Mouse (Mus musculus) hindbrain, postnatal 0 days (tissue): ENCODE measurements around the gene Ppm1g. TPM values are rescaled to one million over a fixed set of nuclear protein-coding genes. Genes with fewer than 3 reads are reported as not detected.
A peak's percentile ranks its signal among the peaks of the same experiment; 100 is the strongest.

Source experiments
- ATAC-seq: fragments of 200-750 bp; cut with Nextera tagmentation; 2 replicates; pipeline ENCODE4 v1.8.0; 2017; ENCODE audit warnings: mild to moderate bottlenecking, moderate TSS enrichment, moderate library complexity
- DNase-seq: peaks from one replicate; pipeline ENCODE4 v3.0.0-alpha.2; 2015; ENCODE audit warnings: low spot score
- H3K27ac ChIP-seq: fragments of 300-500 bp; sonication (generic); 2 replicates; pipeline ENCODE4 v1.5.1; 2014; ENCODE audit warnings: mild to moderate bottlenecking
- H3K27me3 ChIP-seq: fragments of 300-500 bp; sonication (generic); 2 replicates; pipeline ENCODE4 v1.6.1; 2014; ENCODE audit warnings: low read length, mixed read lengths; ENCODE audit not compliant: insufficient read depth
- H3K36me3 ChIP-seq: fragments of 300-500 bp; sonication (generic); 2 replicates; pipeline ENCODE4 v1.6.1; 2014; ENCODE audit warnings: low read length, mixed read lengths; ENCODE audit not compliant: insufficient read depth
- H3K4me1 ChIP-seq: fragments of 300-500 bp; sonication (generic); 2 replicates; pipeline ENCODE4 v1.6.1; 2014; ENCODE audit warnings: antibody characterized with exemption, low read length, mixed read lengths; ENCODE audit not compliant: insufficient read depth
- H3K4me2 ChIP-seq: fragments of 300-500 bp; sonication (generic); 2 replicates; pipeline ENCODE4 v1.6.1; 2014; ENCODE audit warnings: low read depth, mild to moderate bottlenecking, low read length, moderate library complexity, mixed read lengths
- H3K4me3 ChIP-seq: fragments of 300-500 bp; sonication (generic); 2 replicates; pipeline ENCODE4 v1.5.1; 2014; ENCODE audit warnings: low read length
- H3K9ac ChIP-seq: fragments of 300-500 bp; sonication (generic); replicated peaks from 2 replicates; pipeline ENCODE4 v1.6.1; 2014; ENCODE audit warnings: mild to moderate bottlenecking, low read length, moderate library complexity, mixed read lengths
- H3K9me3 ChIP-seq: fragments of 300-500 bp; sonication (generic); 2 replicates; pipeline ENCODE4 v1.6.1; 2016; ENCODE audit warnings: low read length, mixed read lengths
- CTCF ChIP-seq: IDR thresholded peaks from 2 replicates; pipeline ENCODE4 v1.5.1; 2016; ENCODE audit warnings: antibody characterized with exemption, control low read depth, low read depth
- WGBS: fragments of 180-500 bp; shearing (Covaris S2); extraction: QIAGEN DNeasy Blood & Tissue Kit; methylation state at CpG from one replicate; pipeline ENCODE4 v1.1.7; 2014; 5-methylcytosine and 5-hydroxymethylcytosine counted together
- polyA plus RNA-seq: library from polyadenylated mRNA; unstranded; fragments of >200 nt; fragmentation: Nextera tagmentation; extraction: Ambion mirVana; gene quantifications from 2 replicates; pipeline ENCODE4 v1.2.1, GENCODE M21; 2015
- total RNA-seq: library from RNA; depleted of rRNA; stranded (reverse); fragments of >200 nt; gene quantifications from 2 replicates; pipeline ENCODE4 v1.2.3, GENCODE M21; 2014

Ppm1g gene
- total and polyA plus RNA-seq, 2 experiments from 2014 or later, result 67.4 to 157 TPM

DNA sequence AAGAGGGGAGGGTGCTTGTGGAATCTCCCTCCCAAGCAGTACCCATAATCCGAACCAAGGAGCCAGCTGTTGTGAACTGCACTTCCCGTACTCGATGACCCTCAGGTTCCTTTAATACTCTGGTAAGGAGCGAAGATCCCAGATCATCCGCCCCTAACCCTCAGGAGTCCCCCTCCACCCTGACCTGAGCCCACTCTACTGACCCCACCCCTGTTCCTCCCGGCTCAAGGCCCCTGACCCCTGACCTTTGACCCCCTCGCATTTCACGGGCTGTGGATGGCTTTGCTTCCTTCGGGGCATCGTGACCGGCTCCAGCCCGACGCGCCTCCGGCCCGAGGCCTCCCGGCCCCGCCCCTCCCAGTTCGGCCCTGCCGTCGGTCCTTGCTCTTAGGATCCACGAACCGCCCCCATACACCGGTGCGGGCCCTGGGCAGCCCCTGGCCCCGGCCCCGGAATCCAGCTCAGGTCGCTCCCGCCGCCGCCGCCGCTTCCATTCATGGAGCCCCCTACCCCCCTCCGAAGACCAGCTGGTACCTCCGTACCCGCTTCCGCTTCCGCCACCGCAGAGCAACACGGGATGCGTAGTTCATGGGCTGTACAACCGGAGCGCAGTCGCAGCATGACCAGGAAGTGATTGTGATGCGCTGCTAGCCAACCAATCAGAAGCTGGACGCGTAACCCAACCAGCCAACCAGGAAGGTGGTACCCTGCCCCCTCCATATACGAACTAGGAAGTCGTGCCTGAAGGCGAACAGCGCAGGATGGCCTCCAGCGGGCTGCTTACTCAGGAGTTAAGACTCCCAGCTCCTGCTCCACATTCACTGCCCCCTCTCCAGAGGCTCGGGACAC lies 18.5 kb downstream of the Ppm1g start, which contains the start of gene Zfp513:
TSS of gene Zfp513 (minus strand) at position 562 of the 849 bp plus-strand sequence.
- H3K9me3 ChIP-seq, result peaks cover 5% of the 10 kb centered on the region; the same call in 1 of the 2 replicates
- ATAC-seq (peak; percentile 98), DNase-seq (peak; percentile 99)
- WGBS, result under 1% methylated on average over 49 of the region's 53 CpGs
- TF ChIP-seq CTCF, result peak; percentile 18; the same call in 1 of the 2 replicates
- peak within 1 kb of the TSS; percentile 82 for H3K27ac ChIP-seq
- no peaks in the 10 kb centered on the region for H3K27me3 ChIP-seq
- H3K4me1 ChIP-seq, result peaks cover 5% of the 10 kb centered on the region; the same call in 1 of the 2 replicates
- peaks cover 65% of the 10 kb centered on the region for H3K36me3 ChIP-seq
- peak within 1 kb of the TSS; percentile 83 for H3K9ac ChIP-seq
- H3K4me2 ChIP-seq, result peak within 1 kb of the TSS; percentile 87
- H3K4me3 ChIP-seq, result peak within 1 kb of the TSS; percentile 68

DNA sequence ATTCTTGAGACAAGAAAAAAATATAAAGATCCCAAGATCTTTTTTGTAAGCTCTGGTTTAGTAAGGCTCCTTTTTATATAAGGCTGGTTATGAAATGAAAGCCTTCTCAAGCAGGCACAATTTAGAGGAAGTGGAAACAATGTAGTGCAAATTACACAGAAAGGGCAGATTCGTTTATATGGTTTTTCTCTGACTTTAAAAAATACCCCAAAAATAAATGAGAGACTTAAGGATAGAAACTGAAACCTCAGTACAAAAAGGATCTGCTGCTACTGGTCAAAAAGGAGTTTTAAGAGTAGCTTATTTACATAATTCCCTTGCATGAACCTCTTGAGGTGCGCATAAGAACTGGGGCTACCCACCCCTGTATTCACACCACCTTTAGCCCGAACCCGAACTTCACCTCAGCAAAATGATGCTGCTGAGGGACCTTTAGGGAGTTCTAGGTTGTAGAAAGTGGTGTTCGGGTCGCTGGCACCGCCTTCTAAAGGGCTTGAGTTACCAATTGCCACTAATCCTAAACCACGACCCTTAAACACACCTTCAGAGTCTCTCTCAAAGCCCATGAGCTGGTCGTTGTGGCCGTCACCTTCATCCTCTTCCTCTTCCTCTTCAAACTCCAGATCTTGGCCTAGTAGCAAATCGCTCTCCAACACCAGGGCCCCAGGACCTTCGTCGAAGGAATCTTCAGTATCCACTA lies 19.3 kb downstream of the Ppm1g start:
- H3K4me1 ChIP-seq, result peaks cover 5% of the 10 kb centered on the region; the same call in 1 of the 2 replicates
- ATAC-seq (no peak), DNase-seq (no peak)
- H3K4me2 ChIP-seq, result peak overlapping the region; percentile 87
- peaks cover 69% of the 10 kb centered on the region for H3K36me3 ChIP-seq
- no peak for TF ChIP-seq CTCF
- no peaks in the 10 kb centered on the region for H3K27me3 ChIP-seq
- peaks cover 5% of the 10 kb centered on the region; the same call in 1 of the 2 replicates for H3K9me3 ChIP-seq
- H3K9ac ChIP-seq, result peak overlapping the region; percentile 83
- peak overlapping the region; percentile 82 for H3K27ac ChIP-seq
- H3K4me3 ChIP-seq, result peak overlapping the region; percentile 68
- 17% methylated on average over 13 of the region's 13 CpGs for WGBS

DNA sequence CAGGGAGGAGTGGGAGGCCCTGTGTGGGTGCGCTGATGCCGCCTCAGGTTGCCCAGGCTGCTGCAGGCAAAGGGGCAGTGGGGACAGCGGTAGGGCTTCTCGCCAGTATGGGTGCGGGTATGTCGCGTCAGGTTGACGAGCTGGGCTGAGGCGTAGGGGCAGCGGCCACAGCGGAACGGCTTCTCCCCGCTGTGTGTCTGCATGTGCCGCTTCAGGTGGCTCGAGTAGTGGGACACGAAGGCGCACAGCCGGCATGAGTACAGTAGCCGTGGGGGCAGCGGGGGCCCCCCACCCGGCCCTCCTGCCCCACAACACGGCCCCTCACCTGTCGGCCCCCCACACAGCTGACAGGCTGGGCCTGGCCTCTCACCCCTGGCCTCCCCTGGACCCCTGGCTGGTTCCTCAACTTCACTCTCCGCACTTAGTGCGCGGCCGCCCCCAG lies 20.1 kb downstream of the Ppm1g start:
- DNase-seq (no peak), ATAC-seq (no peak)
- Histone ChIP-seq H3K27ac (no peak overlapping the region), H3K27me3 (no peaks in the 10 kb centered on the region), H3K4me2 (no peak overlapping the region), H3K4me3 (no peak overlapping the region), H3K36me3 (peaks cover 69% of the 10 kb centered on the region), H3K9ac (no peak overlapping the region), H3K9me3 (peaks cover 5% of the 10 kb centered on the region; the same call in 1 of the 2 replicates), H3K4me1 (peaks cover 5% of the 10 kb centered on the region; the same call in 1 of the 2 replicates)
- TF ChIP-seq CTCF, result no peak
- 89% methylated on average over 27 of the region's 27 CpGs for WGBS

DNA sequence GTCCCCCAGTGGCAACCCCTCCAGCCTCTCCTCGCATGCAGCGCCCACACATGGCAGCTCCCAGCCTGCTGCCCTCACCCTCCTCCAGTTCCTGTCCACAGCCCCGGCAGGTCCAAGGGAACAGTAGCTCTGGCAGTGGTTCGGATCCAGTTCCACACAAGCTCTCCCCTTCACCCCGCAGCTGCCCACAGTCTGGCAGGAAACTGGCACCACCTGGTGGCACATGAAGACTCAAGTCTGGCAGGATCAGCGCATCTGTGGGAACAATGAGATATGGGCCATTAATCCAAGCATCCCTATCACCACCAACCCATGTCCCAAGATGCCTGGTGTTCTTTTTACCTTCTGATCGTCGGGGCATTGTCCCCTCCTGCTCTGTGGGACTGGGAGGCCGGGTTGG lies 20.6 kb downstream of the Ppm1g start:
- Histone ChIP-seq H3K9me3 (peaks cover 5% of the 10 kb centered on the region; the same call in 1 of the 2 replicates), H3K27ac (no peak overlapping the region), H3K27me3 (no peaks in the 10 kb centered on the region), H3K36me3 (peaks cover 68% of the 10 kb centered on the region), H3K4me1 (peaks cover 5% of the 10 kb centered on the region; the same call in 1 of the 2 replicates), H3K9ac (no peak overlapping the region), H3K4me3 (no peak overlapping the region), H3K4me2 (no peak overlapping the region)
- DNase-seq (peak; percentile 31), ATAC-seq (no peak)
- WGBS, result 78% methylated on average over 9 of the region's 9 CpGs
- peak; percentile 55 for TF ChIP-seq CTCF

DNA sequence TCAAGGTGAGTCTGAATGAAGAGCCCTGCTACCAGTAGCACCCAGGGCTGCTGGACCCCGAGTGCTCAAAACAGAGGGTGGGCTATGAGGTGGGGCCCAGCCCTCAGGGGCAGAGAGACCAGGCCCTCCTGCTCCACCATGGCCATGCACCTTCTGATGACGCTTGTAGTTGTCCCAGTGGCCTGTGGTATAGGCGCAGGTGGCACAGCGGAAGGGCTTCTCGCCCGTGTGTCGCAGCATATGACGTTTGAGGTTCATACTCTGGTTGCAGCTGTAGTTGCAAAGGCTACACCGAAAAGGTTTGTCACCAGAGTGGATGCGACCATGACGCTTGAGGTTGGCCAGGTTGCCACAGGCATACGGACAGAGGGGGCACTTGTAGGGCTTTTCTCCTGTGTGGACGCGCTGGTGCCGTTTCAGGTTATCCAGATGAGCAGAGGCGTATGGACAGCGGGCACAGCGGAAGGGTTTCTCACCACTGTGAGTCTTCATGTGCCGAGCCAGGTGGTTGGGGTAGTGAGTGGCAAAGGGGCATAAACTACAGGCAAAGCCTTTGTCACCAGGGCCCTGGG lies 21.1 kb downstream of the Ppm1g start:
- Histone ChIP-seq H3K9me3 (peaks cover 5% of the 10 kb centered on the region; the same call in 1 of the 2 replicates), H3K27me3 (no peaks in the 10 kb centered on the region), H3K27ac (no peak overlapping the region), H3K4me2 (no peak overlapping the region), H3K36me3 (peaks cover 69% of the 10 kb centered on the region), H3K4me1 (peaks cover 5% of the 10 kb centered on the region; the same call in 1 of the 2 replicates), H3K9ac (no peak overlapping the region), H3K4me3 (no peak overlapping the region)
- DNase-seq (no peak), ATAC-seq (no peak)
- TF ChIP-seq CTCF, result no peak
- WGBS, result 89% methylated on average over 19 of the region's 19 CpGs

DNA sequence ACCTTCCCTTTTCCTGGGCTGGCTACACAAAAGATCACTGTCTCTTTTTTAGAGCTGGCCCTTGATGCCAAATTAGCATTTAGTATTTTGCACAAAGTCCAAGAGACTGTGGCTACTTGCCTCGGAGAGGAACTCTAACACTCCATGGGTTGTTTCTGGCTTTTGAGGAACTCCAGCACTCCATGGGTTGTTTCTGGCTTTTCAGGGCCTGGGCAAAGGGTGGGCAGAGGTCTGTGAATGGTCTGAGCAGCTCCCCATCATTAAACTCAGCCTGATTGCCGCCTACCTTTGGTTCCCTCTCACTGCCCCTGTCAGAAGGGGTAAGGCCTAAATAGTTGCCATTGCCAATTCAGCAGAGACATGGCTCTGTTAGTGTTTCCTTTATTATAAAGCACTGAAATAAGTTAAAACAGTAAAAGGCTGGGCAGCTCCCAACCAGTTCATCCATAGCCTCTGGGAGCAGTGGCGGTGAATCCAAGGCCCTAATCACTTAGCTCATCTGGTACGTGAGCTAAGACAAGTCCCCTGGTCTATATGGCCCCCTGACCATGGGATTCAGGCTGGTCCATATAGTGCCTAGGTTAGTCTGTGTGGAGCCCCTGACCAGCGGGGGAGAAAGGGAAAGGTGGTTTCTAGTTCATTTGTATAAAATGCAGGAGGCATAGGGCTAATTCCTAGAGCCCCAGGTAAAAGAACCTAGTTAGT lies 21.7 kb downstream of the Ppm1g start:
- ATAC-seq (no peak), DNase-seq (no peak)
- WGBS, result 79% methylated on average over 5 of the region's 5 CpGs
- H3K4me2 ChIP-seq, result no peak overlapping the region
- H3K27me3 ChIP-seq, result no peaks in the 10 kb centered on the region
- H3K36me3 ChIP-seq, result peaks cover 68% of the 10 kb centered on the region
- H3K9ac ChIP-seq, result no peak overlapping the region
- TF ChIP-seq CTCF, result no peak
- peaks cover 5% of the 10 kb centered on the region; the same call in 1 of the 2 replicates for H3K9me3 ChIP-seq
- peaks cover 10% of the 10 kb centered on the region; the same call in 1 of the 2 replicates for H3K4me1 ChIP-seq
- H3K4me3 ChIP-seq, result no peak overlapping the region
- no peak overlapping the region for H3K27ac ChIP-seq
